Mouse (Mus musculus): ENCODE results near the gene Cfap45.

DNA sequence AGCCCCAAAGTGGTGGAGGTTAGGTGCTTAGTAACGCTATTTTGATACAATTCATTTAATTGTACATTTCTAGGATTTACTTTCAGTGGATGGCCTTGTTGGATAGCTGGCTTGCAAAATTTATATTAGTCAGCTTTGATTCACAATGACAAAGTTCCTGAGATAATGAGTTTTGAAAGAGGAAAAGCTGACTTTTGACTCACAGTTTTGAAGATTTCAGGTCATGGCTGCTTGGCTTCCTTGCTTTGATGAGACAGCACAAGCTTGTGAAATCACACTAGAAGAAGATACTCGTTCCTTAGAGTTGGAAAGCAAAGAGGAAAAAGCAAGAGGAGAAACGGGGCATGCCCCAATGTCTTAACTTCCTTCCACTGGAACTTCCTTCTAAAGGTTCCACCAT, 45.5 kb downstream of the Cfap45 start:
- TF ChIP-seq POLR2AphosphoS2 (IDR thresholded peaks at IDR 0.05; ENCODE audit: insufficient read length, low read depth) = no peak
- no peak for TF ChIP-seq E2F4 (IDR thresholded peaks at IDR 0.05; ENCODE audit: insufficient read depth)
- no peak for TF ChIP-seq POLR2A (IDR thresholded peaks at IDR 0.05; ENCODE audit: insufficient read length, low read depth)
- TF ChIP-seq TCF12 (IDR thresholded peaks at IDR 0.05; ENCODE audit: insufficient read depth, poor library complexity, severe bottlenecking) = no peak
- no peak for TF ChIP-seq SRF (IDR thresholded peaks at IDR 0.05; ENCODE audit: control insufficient read depth, insufficient read length, low read depth)
- TF ChIP-seq CEBPB (IDR thresholded peaks at IDR 0.05; ENCODE audit: insufficient read depth, poor library complexity, severe bottlenecking) = no peak
- no peak for TF ChIP-seq MYOG (IDR thresholded peaks at IDR 0.05; ENCODE audit: control insufficient read depth in 1 of 3, insufficient read depth in 1 of 3, insufficient read length in 2 of 3, low read depth in 2 of 3)
- no peak for TF ChIP-seq REST (IDR thresholded peaks at IDR 0.05; ENCODE audit: insufficient read depth, insufficient read length)

Data from myocyte (in vitro differentiated cells).